In genomic region chr4:109089999-109090398, GRCm38 (mm10) we compare ENCODE assay signal across 11 mouse cellular contexts.
A peak's percentile ranks its signal among the peaks of the same experiment; 100 is the strongest.
DNase-seq lines count a peak whose midpoint lies in the region; ATAC-seq and TF ChIP-seq lines count a peak whose summit lies in the region.
"Had no signal": no experiment of that assay in that cellular context is flagged by ENCODE, and none has a peak within 500 bp of the region (broad histone marks: within the 10 kb centered on the region; RNA-seq: fewer than 3 reads in every experiment).

No protein-coding gene starts in this region.

- no peak for TF ChIP-seq RAD21 in MEL (IDR thresholded peaks at IDR 0.05; ENCODE audit: low read depth, low read length)

- no peak overlapping the region for H3K4me2 ChIP-seq in liver, embryonic 11.5 days
- H3K4me2 ChIP-seq in forebrain, embryonic 13.5 days: no peak overlapping the region

- TF ChIP-seq POLR2A in MEL (IDR thresholded peaks at IDR 0.05; ENCODE audit: control insufficient read depth in 1 of 2, insufficient read depth in 1 of 2, low read depth in 1 of 2, low read length in 2 of 2, poor library complexity in 1 of 2): no peak

- no peak overlapping the region for H3K27ac ChIP-seq in MEL (ENCODE audit: control insufficient read depth, low read depth, low read length)
- H3K27ac ChIP-seq in liver, embryonic 11.5 days (ENCODE audit: low read depth, low read length): no peak overlapping the region
- no peak overlapping the region for H3K27ac ChIP-seq in forebrain, embryonic 13.5 days
- H3K27ac ChIP-seq: layer of hippocampus, adult 2 months had no signal

- H3K27me3 ChIP-seq in MEL (ENCODE audit: control insufficient read depth in 1 of 2, insufficient read depth in 2 of 2, low read length in 2 of 2): no peaks in the 10 kb centered on the region
- no peaks in the 10 kb centered on the region for H3K27me3 ChIP-seq in liver, embryonic 11.5 days (replicated peaks; ENCODE audit: control insufficient read depth, insufficient read depth, low read length)
- no peaks in the 10 kb centered on the region for H3K27me3 ChIP-seq in forebrain, embryonic 13.5 days

- intact Hi-C loops in heart, postnatal 25 days (cut with DNase I): no loop called here

- WGBS in liver, embryonic 11.5 days: 45% methylated on average over 6 of the region's 6 CpGs
- 93% methylated on average over 6 of the region's 6 CpGs for WGBS in forebrain, embryonic 13.5 days

- H3K79me2 ChIP-seq in MEL (ENCODE audit: control insufficient read depth, insufficient read depth, low read length, poor library complexity): no peaks in the 10 kb centered on the region

- peaks cover 0 to 8% of the 10 kb centered on the region in 2 experiments; a peak in 3 of 4 replicates for H3K36me3 ChIP-seq in MEL (ENCODE audit: control insufficient read depth in 1 of 2, insufficient read depth in 2 of 2, low read length in 2 of 2)
- H3K36me3 ChIP-seq in liver, embryonic 11.5 days (ENCODE audit: control insufficient read depth, insufficient read depth, low read length): no peaks in the 10 kb centered on the region
- H3K36me3 ChIP-seq in forebrain, embryonic 13.5 days (ENCODE audit: poor library complexity, severe bottlenecking): no peaks in the 10 kb centered on the region; the same call in none of the 2 replicates

- TF ChIP-seq EP300 in MEL (IDR thresholded peaks at IDR 0.05; ENCODE audit: low read depth in 1 of 2, low read length in 2 of 2): no peak

- no peak for TF ChIP-seq CTCF in MEL (IDR thresholded peaks at IDR 0.05 in 2 of 3, conservative IDR thresholded peaks at IDR 0.05 in 1 of 3; ENCODE audit: control insufficient read depth in 1 of 3, insufficient read depth in 1 of 3, low read depth in 2 of 3, low read length in 3 of 3, poor library complexity in 1 of 3, severe bottlenecking in 1 of 3)

- peaks cover 2 to 3% of the 10 kb centered on the region in 2 experiments; a peak in 1 of 4 replicates for H3K4me1 ChIP-seq in MEL (ENCODE audit: control insufficient read depth in 1 of 2, insufficient read depth in 2 of 2, low read length in 2 of 2)
- peaks cover 9% of the 10 kb centered on the region for H3K4me1 ChIP-seq in liver, embryonic 11.5 days (replicated peaks; ENCODE audit: control insufficient read depth, insufficient read depth, low read length)
- H3K4me1 ChIP-seq in forebrain, embryonic 13.5 days: no peaks in the 10 kb centered on the region

- H3K9me3 ChIP-seq in MEL (replicated peaks; ENCODE audit: insufficient read depth, low read length): no peaks in the 10 kb centered on the region
- no peaks in the 10 kb centered on the region for H3K9me3 ChIP-seq in liver, embryonic 11.5 days (ENCODE audit: control insufficient read depth, low read length)
- no peaks in the 10 kb centered on the region for H3K9me3 ChIP-seq in forebrain, embryonic 13.5 days (replicated peaks)

- DNase-seq in heart, postnatal 4 days: peak; percentile 32
- no peak for DNase-seq in heart, postnatal 25 days (ENCODE audit: low spot score)
- peak; percentile 66 for DNase-seq in MEL (ENCODE audit: low read depth, low spot score)
- peak; percentile 7 for DNase-seq in MEL-GATA-1-ER (ENCODE audit: extremely low read depth, low read depth)
- peak; percentile 39 for DNase-seq in liver, embryonic 11.5 days (ENCODE audit: low spot score)
- DNase-seq in right cerebral cortex, postnatal 36 days (ENCODE audit: low spot score in 2 of 2): no peak
- DNase-seq: cerebellum, adult 18-20 months; forebrain, postnatal 0 days had no signal

- no peak overlapping the region for H3K4me3 ChIP-seq in MEL (ENCODE audit: control insufficient read depth in 1 of 2, insufficient read depth in 1 of 2, low read depth in 2 of 2, low read length in 2 of 2)
- no peak overlapping the region for H3K4me3 ChIP-seq in liver, embryonic 11.5 days (ENCODE audit: low read depth, low read length)
- H3K4me3 ChIP-seq in forebrain, embryonic 13.5 days: no peak overlapping the region
- H3K4me3 ChIP-seq: layer of hippocampus, adult 2 months; myocyte had no signal

- peak; percentile 70 for ATAC-seq in liver, embryonic 11.5 days (replicated peaks; ENCODE audit: low FRiP score)
- ATAC-seq in forebrain, embryonic 13.5 days: no peak
- ATAC-seq: forebrain, postnatal 0 days had no signal

- H3K9ac ChIP-seq in MEL (ENCODE audit: control insufficient read depth, low read depth, low read length, poor library complexity, severe bottlenecking): no peak overlapping the region
- no peak overlapping the region for H3K9ac ChIP-seq in liver, embryonic 11.5 days (ENCODE audit: low read depth, low read length)
- no peak overlapping the region for H3K9ac ChIP-seq in forebrain, embryonic 13.5 days
- H3K9ac ChIP-seq: forebrain, postnatal 0 days had no signal

TF ChIP-seq in MEL, 35 proteins besides CTCF, POLR2A, EP300 and RAD21:
- TF ChIP-seq MAFK (IDR thresholded peaks at IDR 0.05; ENCODE audit: borderline replicate concordance, low read depth, low read length) (no peak), MXI1 (IDR thresholded peaks at IDR 0.05; ENCODE audit: low read depth, low read length) (peak; percentile 27; the same call in 1 of the 2 replicates)

Comparison
In these comparisons a context has a peak if more than half of its experiments do, and no peak if none do; other contexts are left out.
1. DNase-seq: peak in heart, postnatal 4 days (single experiment), MEL (single experiment), MEL-GATA-1-ER (single experiment) and liver, embryonic 11.5 days (single experiment); none in heart, postnatal 25 days (single experiment) and right cerebral cortex, postnatal 36 days (0 of 2).